Comparison of ENCODE assay signal across 9 mouse cellular contexts in genomic region chr6:36809311-36809726, GRCm38 (mm10). TPM values are rescaled to one million over a fixed set of nuclear protein-coding genes. Genes with fewer than 3 reads are reported as not detected.
DNase-seq lines count a peak whose midpoint lies in the region; ATAC-seq lines count a peak whose summit lies in the region.
"Had no signal": no experiment of that assay in that cellular context is flagged by ENCODE, and none has a peak within 500 bp of the region (broad histone marks: within the 10 kb centered on the region; RNA-seq: fewer than 3 reads in every experiment).

No protein-coding gene starts in this region.

- DNase-seq in heart, adult 11 months = no peak
- DNase-seq in cerebellum, adult 9-11 months = peak; percentile 70
- peak; percentile 64 to 66 for DNase-seq in frontal cortex, postnatal 36 days (ENCODE audit: low spot score in 2 of 2)
- DNase-seq in kidney, postnatal 14 days = peak; percentile 46
- no peak for DNase-seq in spleen, adult 18-20 months

- peak overlapping the region; percentile 50 to 73 for H3K4me3 ChIP-seq in heart, embryonic 14.5 days (ENCODE audit: control insufficient read depth in 1 of 2, insufficient read depth in 1 of 2, low read depth in 1 of 2, low read length in 2 of 2)
- H3K4me3 ChIP-seq in stomach, embryonic 15.5 days (replicated peaks) = peak overlapping the region; percentile 54

- peak overlapping the region; percentile 66 to 67 for H3K27ac ChIP-seq in heart, embryonic 14.5 days (replicated peaks in 1 of 2; ENCODE audit: control insufficient read depth in 1 of 2, insufficient read depth in 1 of 2, low read depth in 2 of 2, low read length in 2 of 2)
- H3K27ac ChIP-seq in stomach, embryonic 15.5 days = peak overlapping the region; percentile 80

- 17% methylated on average over 7 of the region's 7 CpGs for WGBS in heart, embryonic 14.5 days
- WGBS in stomach, embryonic 15.5 days = 8% methylated on average over 7 of the region's 7 CpGs

- H3K36me3 ChIP-seq in heart, embryonic 14.5 days (ENCODE audit: control insufficient read depth, insufficient read depth, low read length) = 0 out of 2 replicates have a peak, but pooled peaks cover 9% of the 10 kb centered on the region
- H3K36me3 ChIP-seq in stomach, embryonic 15.5 days = no peaks in the 10 kb centered on the region

- H3K4me2 ChIP-seq in heart, embryonic 14.5 days (ENCODE audit: low read length) = peak overlapping the region; percentile 65
- peak overlapping the region; percentile 62 for H3K4me2 ChIP-seq in stomach, embryonic 15.5 days

- H3K27me3 ChIP-seq in heart, embryonic 14.5 days (ENCODE audit: control insufficient read depth, insufficient read depth, low read length) = no peaks in the 10 kb centered on the region
- no peaks in the 10 kb centered on the region for H3K27me3 ChIP-seq in stomach, embryonic 15.5 days (replicated peaks)

- H3K9ac ChIP-seq in heart, embryonic 14.5 days (ENCODE audit: low read length) = peak overlapping the region; percentile 74
- H3K9ac ChIP-seq in stomach, embryonic 15.5 days = peak overlapping the region; percentile 40

- ATAC-seq in heart, embryonic 14.5 days (ENCODE audit: insufficient number of reproducible peaks, insufficient read depth, low FRiP score, low read depth) = no peak
- ATAC-seq in megakaryocyte progenitor cell, adult 5-6 weeks (replicated peaks; ENCODE audit: poor library complexity) = 0 out of 2 replicates have a peak, but pooled peaks have one; percentile 4
- ATAC-seq in stomach, embryonic 15.5 days (ENCODE audit: insufficient read depth, low FRiP score, low read depth) = peak; percentile 54; the same call in 1 of the 2 replicates

- no peaks in the 10 kb centered on the region for H3K9me3 ChIP-seq in heart, embryonic 14.5 days (ENCODE audit: control insufficient read depth, low read length)
- H3K9me3 ChIP-seq in stomach, embryonic 15.5 days = no peaks in the 10 kb centered on the region

- peaks cover 0 to 7% of the 10 kb centered on the region in 2 experiments; a peak in 2 of 4 replicates for H3K4me1 ChIP-seq in heart, embryonic 14.5 days (ENCODE audit: control insufficient read depth in 2 of 2, insufficient read depth in 2 of 2, low read length in 2 of 2)
- no peaks in the 10 kb centered on the region; the same call in 1 of the 2 replicates for H3K4me1 ChIP-seq in stomach, embryonic 15.5 days

RNA-seq across cellular contexts. Expression of gene Ptn, which starts 0.7 kb away (rescaled TPM):
- 304 and 395 TPM in 2 replicates for polyA plus RNA-seq in heart, embryonic 14.5 days (2014; fragmentation: Nextera tagmentation; extraction: Ambion mirVana)
- total RNA-seq in megakaryocyte progenitor cell, adult 5-6 weeks (2015) = not detected in 2 replicates
- total RNA-seq in megakaryocyte progenitor cell, adult 5-6 weeks (2017) = 0.17 and 0.42 TPM in 2 replicates
- polyA plus RNA-seq in stomach, embryonic 15.5 days (2015; fragmentation: Nextera tagmentation; extraction: Ambion mirVana) = 390 and 437 TPM in 2 replicates
- total RNA-seq: MEL had no signal

Comparison
In these comparisons a context has a peak if more than half of its experiments do, and no peak if none do; other contexts are left out.
1. DNase-seq: peak in cerebellum, adult 9-11 months (single experiment), frontal cortex, postnatal 36 days (2 of 2) and kidney, postnatal 14 days (single experiment); none in heart, adult 11 months (single experiment) and spleen, adult 18-20 months (0 of 2).